Mouse (Mus musculus) CD4-positive helper T cell, adult 2 months (primary cell): ENCODE data around the gene Zbtb32.

Experiments used
- DNase-seq: peaks from one replicate; pipeline ENCODE4 v3.0.0-alpha.2; 2012; ENCODE audit warnings: low read depth, missing footprints, low spot score

Gene Zbtb32

GRCm38 (mm10) chr7:30567555-30567954 lies 31.2 kb downstream of the Zbtb32 start:
- DNase-seq: no peak

GRCm38 (mm10) chr7:30566033-30566432 lies 32.7 kb downstream of the Zbtb32 start:
- DNase-seq: no peak

- peak; percentile 69 for DNase-seq
Observed at GRCm38 (mm10) chr7:30564970-30565571, 33.6 kb downstream of the Zbtb32 start, which contains the start of gene Igflr1. Gene Igflr1 (plus strand): TSS chr7:30565427.

- DNase-seq: peak; percentile 89
Observed at GRCm38 (mm10) chr7:30563906-30564280, 34.8 kb downstream of the Zbtb32 start.

GRCm38 (mm10) chr7:30563117-30563905 lies 35.4 kb downstream of the Zbtb32 start, which contains the start of the genes U2af1l4, Gm49396 and Psenen:
Gene U2af1l4 (plus strand): TSS chr7:30563301.
Gene Gm49396 (plus strand): TSS chr7:30563344.
Gene Psenen (minus strand): TSS chr7:30563627.
- peak; percentile 98 for DNase-seq

GRCm38 (mm10) chr7:30562526-30563116 lies 36.1 kb downstream of the Zbtb32 start:
- no peak for DNase-seq

- no peak for DNase-seq
Observed at GRCm38 (mm10) chr7:30560296-30560695, 38.4 kb downstream of the Zbtb32 start.

GRCm38 (mm10) chr7:30559443-30559954 lies 39.2 kb downstream of the Zbtb32 start, which contains the start of gene Lin37:
Gene Lin37 (minus strand): TSS chr7:30559838.
- DNase-seq: peak; percentile 93

GRCm38 (mm10) chr7:30558656-30559442 lies 39.9 kb downstream of the Zbtb32 start:
- no peak for DNase-seq

- no peak for DNase-seq
Observed at GRCm38 (mm10) chr7:30557901-30558514, 40.7 kb downstream of the Zbtb32 start.

GRCm38 (mm10) chr7:30556894-30557536 lies 41.7 kb downstream of the Zbtb32 start:
- DNase-seq: no peak

- DNase-seq: no peak
Observed at GRCm38 (mm10) chr7:30553810-30554584, 44.7 kb downstream of the Zbtb32 start.

GRCm38 (mm10) chr7:30553021-30553589 lies 45.6 kb downstream of the Zbtb32 start:
- peak; percentile 34 for DNase-seq

- peak; percentile 99 for DNase-seq
Observed at GRCm38 (mm10) chr7:30552102-30553020, 46.3 kb downstream of the Zbtb32 start, which contains the start of the genes Hspb6 and Proser3. Gene Hspb6 (plus strand): TSS chr7:30552178. Gene Proser3 (minus strand): TSS chr7:30552299.

GRCm38 (mm10) chr7:30551445-30552101 lies 47.1 kb downstream of the Zbtb32 start:
- no peak for DNase-seq

- no peak for DNase-seq
Observed at GRCm38 (mm10) chr7:30550603-30551002, 48.1 kb downstream of the Zbtb32 start.

GRCm38 (mm10) chr7:30549880-30550279 lies 48.8 kb downstream of the Zbtb32 start:
- DNase-seq: no peak
